Mouse (Mus musculus): ENCODE data around the gene Piga. TPM values are rescaled to one million over a fixed set of nuclear protein-coding genes. Genes with fewer than 3 reads are reported as not detected.
A peak's percentile ranks its signal among the peaks of the same experiment; 100 is the strongest.

Piga gene
- total RNA-seq, 2 experiments from 2014 or later: 8.5 to 9.1 TPM

- no peak for DNase-seq
Measured at GRCm38 (mm10) chrX:164432682-164433081, 13.1 kb downstream of the Piga start.

GRCm38 (mm10) chrX:164436709-164437108, 17.1 kb downstream of the Piga start, which contains the start of gene Asb11:
TSS of gene Asb11 (plus strand) at chrX:164436994.
- no peak for DNase-seq

DNA sequence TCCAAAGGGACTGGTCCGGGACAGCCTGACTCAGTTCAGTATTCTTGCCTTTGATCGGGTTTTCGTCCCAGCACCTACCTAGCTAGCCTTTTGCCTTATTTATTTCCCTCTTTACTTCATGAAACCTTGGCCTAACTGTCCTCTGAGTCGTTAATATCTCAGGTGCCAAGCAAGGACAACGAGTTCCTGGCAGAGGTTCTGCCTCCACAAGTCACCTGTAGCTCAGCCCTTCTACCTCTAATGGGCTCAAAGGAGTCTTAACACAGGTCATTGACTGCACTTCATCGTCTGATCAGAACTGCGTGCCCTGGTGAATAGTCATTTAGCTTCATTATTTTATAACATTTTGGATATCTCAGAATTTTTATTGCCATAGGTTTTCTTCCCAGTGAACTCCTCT, 19.9 kb downstream of the Piga start:
- no peak for DNase-seq

- peak; percentile 48 for DNase-seq
Measured at GRCm38 (mm10) chrX:164440140-164440539, 20.6 kb downstream of the Piga start.

- DNase-seq: no peak
Measured at GRCm38 (mm10) chrX:164440703-164441102, 21.1 kb downstream of the Piga start.

- DNase-seq: peak; percentile 20
Measured at GRCm38 (mm10) chrX:164441306-164441705, 21.7 kb downstream of the Piga start.

DNA sequence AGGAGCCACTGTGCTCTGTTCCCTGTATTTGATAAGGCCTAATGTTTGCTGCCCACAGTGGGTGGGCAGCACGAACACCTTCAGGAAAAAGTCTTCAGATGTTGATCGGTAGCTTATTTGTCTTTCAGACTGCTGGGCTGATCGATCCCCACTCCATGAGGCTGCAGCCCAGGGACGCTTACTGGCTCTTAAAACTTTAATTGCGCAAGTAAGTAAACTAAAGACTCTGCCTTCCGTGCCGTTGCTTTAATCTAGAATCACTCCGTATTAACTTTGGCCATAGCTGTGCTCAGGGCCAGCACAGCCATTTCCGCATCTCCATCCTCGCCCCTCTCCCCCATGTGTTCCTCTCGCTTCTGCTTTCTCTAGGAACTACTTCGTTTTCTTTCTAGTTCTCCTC, 26.0 kb downstream of the Piga start:
- no peak for DNase-seq

GRCm38 (mm10) chrX:164446106-164446551, 26.5 kb downstream of the Piga start:
- DNase-seq: no peak

GRCm38 (mm10) chrX:164446835-164447681, 27.5 kb downstream of the Piga start:
- DNase-seq: no peak

DNA sequence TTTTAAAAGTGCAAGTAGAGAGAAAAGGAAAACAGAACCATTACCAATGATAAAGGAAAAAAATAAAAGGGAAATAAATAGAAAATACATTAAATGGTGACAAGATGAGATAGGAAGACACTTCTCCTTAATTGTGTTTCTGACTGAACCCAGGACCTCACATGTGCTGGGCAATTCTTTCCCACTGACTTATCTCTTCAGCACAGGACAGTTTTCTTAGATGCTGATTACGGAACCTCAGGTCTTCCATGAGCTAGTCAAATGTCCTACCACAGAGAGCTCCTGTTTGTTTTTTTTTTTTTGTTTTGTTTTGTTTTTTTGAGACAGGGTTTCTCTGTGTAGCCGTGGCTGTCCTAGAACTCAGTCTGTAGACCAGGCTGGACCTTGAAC, 28.1 kb downstream of the Piga start:
- no peak for DNase-seq

GRCm38 (mm10) chrX:164449201-164449600, 29.6 kb downstream of the Piga start:
- peak; percentile 27 for DNase-seq

GRCm38 (mm10) chrX:164459205-164459878, 39.8 kb downstream of the Piga start:
- no peak for DNase-seq

Other genes with a start within 250 kb of the Piga start
- 1 to 10 TPM; 1.1 to 1.4 TPM for gene Bmx, start 161.6 kb upstream of the Piga start, total RNA-seq (2021)
- 1 to 10 TPM; 3.6 to 7.1 TPM for gene Pir, start 150.4 kb upstream of the Piga start, total RNA-seq (2021)
- gene Vegfd, start 46.4 kb upstream of the Piga start, total RNA-seq (2021): 10 to 100 TPM; 22.4 to 28.7 TPM
- gene Asb11, start 17.2 kb downstream of the Piga start, total RNA-seq (2021): 1 to 10 TPM in 1 of 2 experiments, under 1 TPM in 1; 0.33 to 1.9 TPM
- gene Asb9, start 86.5 kb downstream of the Piga start, total RNA-seq (2021): not detected